Comparison of ENCODE assay signal across 8 mouse cellular contexts in genomic region chr2:34753811-34754550, GRCm38 (mm10). TPM values are rescaled to one million over a fixed set of nuclear protein-coding genes. Genes with fewer than 3 reads are reported as not detected.
DNase-seq lines count a peak whose midpoint lies in the region; ATAC-seq and TF ChIP-seq lines count a peak whose summit lies in the region.

No protein-coding gene starts in this region.

- H3K9ac ChIP-seq in heart, embryonic 13.5 days: peak overlapping the region; percentile 99
- peak overlapping the region; percentile 100 for H3K9ac ChIP-seq in liver, embryonic 13.5 days
- peak overlapping the region; percentile 92 for H3K9ac ChIP-seq in stomach, embryonic 14.5 days (replicated peaks; ENCODE audit: low read depth, low read length)

- peak overlapping the region; percentile 97 for H3K27ac ChIP-seq in heart, embryonic 13.5 days (replicated peaks)
- peak overlapping the region; percentile 98 for H3K27ac ChIP-seq in liver, embryonic 13.5 days
- H3K27ac ChIP-seq in stomach, embryonic 14.5 days (ENCODE audit: low read length): peak overlapping the region; percentile 83

- WGBS in heart, embryonic 13.5 days: under 1% methylated on average over 103 of the region's 106 CpGs
- WGBS in liver, embryonic 13.5 days (ENCODE audit: insufficient replicate concordance): under 1% methylated on average over 100 of the region's 106 CpGs
- whole genome bisulfite sequencing in stomach, embryonic 14.5 days: under 1% methylated on average over 98 of the region's 106 CpGs

- DNase-seq in CD4-positive helper T cell, adult 2 months (ENCODE audit: low read depth, low spot score): peak; percentile 89
- DNase-seq in brain, embryonic 14.5 days (ENCODE audit: low read depth): peak; percentile 94
- peak; percentile 94 for DNase-seq in kidney, postnatal 10 days
- DNase-seq in liver, embryonic 13.5 days: peak; percentile 79
- peak; percentile 78 to 84 for DNase-seq in natural killer cell, adult 2 months (ENCODE audit: low spot score in 2 of 2)

- TF ChIP-seq POLR2A in brain, embryonic 14.5 days (IDR thresholded peaks at IDR 0.05; ENCODE audit: borderline replicate concordance, extremely low read depth, insufficient read depth, insufficient read length, poor library complexity, severe bottlenecking): peak; percentile 87

- peak overlapping the region; percentile 71 for H3K4me2 ChIP-seq in heart, embryonic 13.5 days
- H3K4me2 ChIP-seq in liver, embryonic 13.5 days: peak overlapping the region; percentile 84
- H3K4me2 ChIP-seq in stomach, embryonic 14.5 days (replicated peaks; ENCODE audit: low read depth, low read length): peak overlapping the region; percentile 59

- peak; percentile 91 for ATAC-seq in heart, embryonic 13.5 days (ENCODE audit: extremely low read depth, insufficient number of reproducible peaks, low FRiP score, low TSS enrichment)
- ATAC-seq in liver, embryonic 13.5 days (ENCODE audit: low read depth): peak; percentile 94
- ATAC-seq in stomach, embryonic 14.5 days (ENCODE audit: insufficient number of reproducible peaks, insufficient read depth, low FRiP score, low read depth): peak; percentile 97

- no peaks in the 10 kb centered on the region; the same call in 1 of the 2 replicates for H3K27me3 ChIP-seq in erythroblast, embryonic 14.5 days (ENCODE audit: control insufficient read depth)
- no peaks in the 10 kb centered on the region for H3K27me3 ChIP-seq in heart, embryonic 13.5 days (replicated peaks)
- 0 out of 2 replicates have a peak, but pooled peaks cover 2% of the 10 kb centered on the region for H3K27me3 ChIP-seq in liver, embryonic 13.5 days
- no peaks in the 10 kb centered on the region for H3K27me3 ChIP-seq in stomach, embryonic 14.5 days (ENCODE audit: control insufficient read depth, insufficient read depth, low read length)

- peak overlapping the region; percentile 93 for H3K4me3 ChIP-seq in erythroblast, embryonic 14.5 days (replicated peaks)
- peak overlapping the region; percentile 97 for H3K4me3 ChIP-seq in heart, embryonic 13.5 days
- peak overlapping the region; percentile 97 for H3K4me3 ChIP-seq in liver, embryonic 13.5 days (replicated peaks)
- peak overlapping the region; percentile 90 for H3K4me3 ChIP-seq in stomach, embryonic 14.5 days (ENCODE audit: low read depth, low read length)

- H3K4me1 ChIP-seq in erythroblast, embryonic 14.5 days (ENCODE audit: control insufficient read depth): peaks cover 50% of the 10 kb centered on the region
- H3K4me1 ChIP-seq in heart, embryonic 13.5 days: peaks cover 34% of the 10 kb centered on the region
- H3K4me1 ChIP-seq in liver, embryonic 13.5 days (replicated peaks): peaks cover 48% of the 10 kb centered on the region
- H3K4me1 ChIP-seq in stomach, embryonic 14.5 days (ENCODE audit: control insufficient read depth, insufficient read depth, low read length): peaks cover 2% of the 10 kb centered on the region; the same call in 1 of the 2 replicates

- H3K36me3 ChIP-seq in erythroblast, embryonic 14.5 days (ENCODE audit: control insufficient read depth): peaks cover 30% of the 10 kb centered on the region
- no peaks in the 10 kb centered on the region for H3K36me3 ChIP-seq in heart, embryonic 13.5 days
- peaks cover 8% of the 10 kb centered on the region for H3K36me3 ChIP-seq in liver, embryonic 13.5 days
- H3K36me3 ChIP-seq in stomach, embryonic 14.5 days (ENCODE audit: control insufficient read depth, insufficient read depth, low read length): no peaks in the 10 kb centered on the region

- no peaks in the 10 kb centered on the region for H3K9me3 ChIP-seq in erythroblast, embryonic 14.5 days (ENCODE audit: control insufficient read depth, low read length)
- no peaks in the 10 kb centered on the region for H3K9me3 ChIP-seq in heart, embryonic 13.5 days
- no peaks in the 10 kb centered on the region for H3K9me3 ChIP-seq in liver, embryonic 13.5 days (replicated peaks)
- H3K9me3 ChIP-seq in stomach, embryonic 14.5 days (ENCODE audit: control insufficient read depth, low read depth, low read length): no peaks in the 10 kb centered on the region

- TF ChIP-seq CTCF in brain, embryonic 14.5 days (IDR thresholded peaks at IDR 0.05; ENCODE audit: borderline replicate concordance, extremely low read depth, insufficient read depth, insufficient read length): no peak

RNA-seq across cellular contexts. Expression of gene Gapvd1, which starts 1.1 kb away (rescaled TPM):
- 40.0 and 61.7 TPM in 2 replicates for polyA plus RNA-seq in brain, embryonic 14.5 days (2012; rRNA removed)
- 3.0 and 5.0 TPM in 2 replicates for polyA plus RNA-seq in erythroblast, embryonic 14.5 days (2012)
- 55.6 and 59.5 TPM in 2 replicates for polyA plus RNA-seq in heart, embryonic 13.5 days (2015; fragmentation: Nextera tagmentation; extraction: Ambion mirVana)
- 75.0 and 86.9 TPM in 2 replicates for polyA plus RNA-seq in liver, embryonic 13.5 days (2015; fragmentation: Nextera tagmentation; extraction: Ambion mirVana)
- 93.0 and 95.2 TPM in 2 replicates for polyA plus RNA-seq in stomach, embryonic 14.5 days (2014; fragmentation: Nextera tagmentation; extraction: Ambion mirVana)

RNA-seq across cellular contexts. Expression of gene Hspa5, which starts 17.8 kb away (rescaled TPM):
- polyA plus RNA-seq in brain, embryonic 14.5 days (2012; rRNA removed): 361 and 367 TPM in 2 replicates
- polyA plus RNA-seq in erythroblast, embryonic 14.5 days (2012): 8.1 and 12.3 TPM in 2 replicates
- polyA plus RNA-seq in heart, embryonic 13.5 days (2015; fragmentation: Nextera tagmentation; extraction: Ambion mirVana): 631 and 745 TPM in 2 replicates
- polyA plus RNA-seq in liver, embryonic 13.5 days (2015; fragmentation: Nextera tagmentation; extraction: Ambion mirVana): 533 and 680 TPM in 2 replicates
- polyA plus RNA-seq in stomach, embryonic 14.5 days (2014; fragmentation: Nextera tagmentation; extraction: Ambion mirVana): 622 and 812 TPM in 2 replicates

RNA-seq across cellular contexts. Expression of gene Rabepk, which starts 45.7 kb away (rescaled TPM):
- polyA plus RNA-seq in brain, embryonic 14.5 days (2012; rRNA removed): 18.6 and 21.0 TPM in 2 replicates
- 0.81 and 1.1 TPM in 2 replicates for polyA plus RNA-seq in erythroblast, embryonic 14.5 days (2012)
- 22.9 and 27.2 TPM in 2 replicates for polyA plus RNA-seq in heart, embryonic 13.5 days (2015; fragmentation: Nextera tagmentation; extraction: Ambion mirVana)
- 30.6 and 31.1 TPM in 2 replicates for polyA plus RNA-seq in liver, embryonic 13.5 days (2015; fragmentation: Nextera tagmentation; extraction: Ambion mirVana)
- polyA plus RNA-seq in stomach, embryonic 14.5 days (2014; fragmentation: Nextera tagmentation; extraction: Ambion mirVana): 43.1 and 43.7 TPM in 2 replicates

Comparison
In these comparisons a context has a peak if more than half of its experiments do, and no peak if none do; other contexts are left out.
1. Peak in every context shown above with its lines: DNase-seq, ATAC-seq, H3K4me3 ChIP-seq and H3K27ac ChIP-seq.
2. RNA of gene Hspa5, which starts 17.8 kb away (polyA plus RNA-seq): 631 to 745 TPM in heart, embryonic 13.5 days, 622 to 812 TPM in stomach, embryonic 14.5 days, 533 to 680 TPM in liver, embryonic 13.5 days and 361 to 367 TPM in brain, embryonic 14.5 days; 8.1 to 12.3 TPM in erythroblast, embryonic 14.5 days; every median in the first group is over 10 times any median in the second.